Mouse (Mus musculus): ENCODE results near the gene Ovol2. TPM values are rescaled to one million over a fixed set of nuclear protein-coding genes. Genes with fewer than 3 reads are reported as not detected.

Gene Ovol2
- polyA plus RNA-seq, 1 experiment = 14.7 TPM

DNA sequence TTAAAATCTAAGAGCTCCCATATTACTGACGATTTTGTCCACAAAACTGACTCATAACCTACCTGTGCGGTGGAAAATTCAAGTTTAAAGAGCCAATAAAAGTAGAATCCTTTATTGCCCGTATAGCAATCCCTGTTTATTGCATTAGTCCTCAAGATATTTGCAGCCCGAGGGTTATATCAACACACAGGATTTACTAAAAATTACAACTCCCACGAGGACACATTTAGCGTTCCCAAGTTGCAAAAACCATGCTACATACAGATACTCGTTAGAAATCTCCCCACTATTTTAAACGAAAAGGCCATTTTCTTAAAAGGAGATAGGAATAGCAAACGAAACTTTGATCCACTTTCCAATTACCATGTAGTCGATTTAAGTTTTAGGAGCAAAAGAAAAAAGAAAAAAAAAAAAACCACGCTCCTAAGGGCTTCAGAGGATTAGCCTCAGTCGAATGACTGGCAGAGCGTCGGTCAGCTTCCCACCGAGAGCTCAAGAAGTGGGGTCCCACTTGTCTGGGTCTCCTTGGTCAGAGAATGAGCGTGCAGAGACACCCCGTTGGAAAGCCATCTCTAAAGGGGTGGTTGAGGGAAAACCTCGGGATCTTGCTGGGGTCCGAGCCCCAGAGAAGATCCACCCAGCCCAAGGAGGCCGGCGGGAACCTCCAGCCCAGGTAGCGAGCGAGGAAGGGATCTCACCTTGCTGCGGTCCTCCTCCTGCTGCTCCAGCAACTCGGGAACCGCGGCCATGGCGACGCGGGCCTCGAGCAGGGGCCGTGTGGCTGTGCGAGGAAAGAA lies 62.1 kb downstream of the Ovol2 start:
- under 1% methylated on average over 33 of the region's 33 CpGs for WGBS

DNA sequence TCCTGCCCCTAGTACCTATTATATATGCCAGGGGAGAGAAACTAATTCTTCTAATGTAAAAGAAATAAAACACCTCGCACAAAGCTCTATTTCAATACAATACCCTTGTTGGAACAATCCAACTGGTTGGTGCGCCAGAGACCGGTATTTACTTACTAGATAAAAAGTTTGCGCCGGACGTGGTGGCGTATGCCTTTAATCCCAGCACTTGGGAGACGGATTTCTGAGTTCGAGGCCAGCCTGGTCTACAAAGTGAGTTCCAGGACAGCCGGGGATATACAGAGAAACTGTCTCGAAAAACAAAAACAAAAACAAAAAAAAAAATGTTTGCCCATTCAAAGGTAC lies 62.7 kb downstream of the Ovol2 start:
- no peak for DNase-seq (ENCODE audit: low read depth, low spot score)
- WGBS = 3% methylated on average over 11 of the region's 11 CpGs

More for the DNA sequence above, 62.1 kb downstream of the Ovol2 start:
- DNase-seq (ENCODE audit: low read depth, low spot score) = no peak

DNA sequence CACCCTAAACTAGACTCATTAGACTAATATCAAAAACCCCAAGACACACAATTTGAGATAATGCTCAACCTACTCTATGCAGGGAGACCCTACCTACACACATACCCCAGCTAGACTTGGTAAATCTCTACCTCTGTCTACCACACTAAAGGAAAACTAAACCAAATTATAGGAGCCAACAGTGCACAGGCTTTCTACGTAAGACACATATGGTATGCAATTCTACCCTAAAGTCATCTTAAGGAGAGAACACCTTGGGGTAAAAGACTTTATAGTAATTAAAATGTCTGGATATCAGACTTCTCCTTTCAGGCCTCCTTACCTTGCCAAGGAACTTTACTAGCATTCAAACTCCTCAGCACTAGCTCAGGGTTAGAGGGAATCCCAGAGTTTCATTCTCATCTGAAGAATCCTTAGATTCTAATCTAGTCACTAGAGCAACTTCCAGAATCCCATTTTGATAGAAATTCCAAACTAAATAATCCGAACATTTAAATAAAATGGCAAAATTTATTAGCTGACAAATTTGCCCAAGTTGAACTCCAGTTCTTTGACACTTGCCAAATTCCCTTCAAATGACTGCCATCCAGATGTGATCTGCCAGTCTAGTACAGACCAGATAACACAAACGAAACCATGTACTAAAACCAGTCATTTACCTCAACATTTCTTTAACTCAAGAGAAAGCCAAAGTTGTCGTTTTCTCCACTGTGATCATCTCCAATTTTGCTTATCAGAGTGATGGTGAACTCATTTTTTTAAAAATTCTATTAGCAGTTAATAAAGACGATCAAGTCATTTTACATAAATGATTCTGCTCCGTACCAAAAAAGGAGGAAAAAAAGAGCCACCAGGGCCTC lies 63.3 kb downstream of the Ovol2 start:
- 19% methylated on average over 6 of the region's 6 CpGs for WGBS
- no peak for DNase-seq (ENCODE audit: low read depth, low spot score)

DNA sequence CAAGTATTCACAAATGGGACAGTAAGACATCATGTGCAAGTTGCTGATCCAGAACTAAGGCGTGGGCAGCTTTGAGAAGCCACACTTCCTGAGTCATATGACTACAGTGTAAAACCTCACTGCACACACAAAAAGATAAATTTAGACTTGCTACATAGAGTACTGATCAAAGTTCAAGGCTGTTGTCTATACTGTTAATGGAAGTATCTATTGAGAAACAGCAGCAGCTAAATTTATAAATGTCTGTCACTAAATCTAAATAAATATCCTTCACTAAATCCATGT lies 64.3 kb downstream of the Ovol2 start:
- DNase-seq (ENCODE audit: low read depth, low spot score) = no peak
- WGBS = 6% methylated on average over 1 of the region's 1 CpGs

DNA sequence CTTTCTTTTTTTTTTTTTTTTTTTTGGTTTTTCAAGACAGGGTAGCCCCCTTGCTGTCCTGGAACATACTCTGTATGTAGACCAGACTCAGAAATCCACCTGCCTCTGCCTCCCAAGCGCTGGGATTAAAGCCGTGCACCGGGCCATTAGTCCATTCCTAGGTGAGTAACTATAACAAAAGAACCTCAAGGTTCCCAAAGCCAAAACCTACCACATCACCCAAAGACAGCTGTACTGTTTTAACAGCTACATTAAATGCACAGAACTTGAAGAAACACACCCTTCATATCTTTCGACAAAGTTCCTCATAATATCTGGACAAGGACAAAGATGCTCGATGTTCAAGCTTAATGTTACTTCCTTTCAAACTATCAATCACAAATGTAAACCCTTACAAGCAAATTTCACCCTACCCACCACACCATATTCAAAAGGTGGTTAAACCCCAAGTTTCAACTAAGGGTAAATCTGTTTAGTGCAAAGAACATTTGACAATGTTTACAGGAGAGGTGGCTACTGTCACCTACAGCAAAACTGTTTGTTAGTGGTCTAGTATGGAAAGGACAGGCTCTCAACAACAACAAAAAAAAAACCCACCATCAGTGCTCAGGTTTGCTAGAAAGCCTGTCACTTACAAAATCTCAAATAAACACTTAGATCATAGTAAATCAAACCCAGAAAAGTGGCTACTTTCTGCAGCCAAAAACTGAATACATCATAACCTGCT lies 64.8 kb downstream of the Ovol2 start:
- WGBS = 47% methylated on average over 5 of the region's 5 CpGs
- no peak for DNase-seq (ENCODE audit: low read depth, low spot score)

DNA sequence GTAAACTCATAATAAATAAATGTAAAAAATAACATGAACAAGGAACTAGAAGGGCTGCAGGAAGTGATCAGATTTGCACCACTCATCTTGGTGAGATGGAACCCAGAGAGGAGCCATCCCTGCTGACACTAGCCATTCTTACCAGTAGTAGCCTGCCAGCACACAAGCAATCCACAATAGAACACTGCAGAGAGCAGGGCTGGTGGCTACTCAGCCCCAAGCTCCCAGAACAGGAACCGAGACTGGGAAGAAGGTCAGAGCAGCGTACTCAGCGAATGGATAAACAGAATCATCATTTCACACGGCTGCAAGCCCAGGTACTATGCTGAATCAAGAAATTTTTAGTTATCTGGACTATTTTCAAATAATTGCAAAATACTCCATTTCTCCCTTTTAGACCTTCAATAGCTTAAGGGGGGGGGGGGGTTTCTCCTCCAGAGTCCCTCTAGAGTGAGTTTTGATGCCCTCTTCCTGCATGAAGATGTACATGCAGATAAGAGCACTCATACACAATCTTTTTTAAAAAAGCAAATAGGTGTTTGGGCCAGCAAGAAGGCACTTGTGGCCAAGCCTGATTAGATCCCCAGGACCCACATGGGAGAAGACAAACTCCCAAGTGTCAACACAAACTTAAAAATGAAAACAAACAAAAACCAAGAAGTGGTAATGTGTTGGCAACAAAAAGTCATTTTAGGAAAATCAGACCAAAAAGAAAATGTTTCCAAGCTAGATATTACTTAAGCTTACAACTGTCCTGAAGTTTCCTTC lies 65.8 kb downstream of the Ovol2 start:
- no peak for DNase-seq (ENCODE audit: low read depth, low spot score)

DNA sequence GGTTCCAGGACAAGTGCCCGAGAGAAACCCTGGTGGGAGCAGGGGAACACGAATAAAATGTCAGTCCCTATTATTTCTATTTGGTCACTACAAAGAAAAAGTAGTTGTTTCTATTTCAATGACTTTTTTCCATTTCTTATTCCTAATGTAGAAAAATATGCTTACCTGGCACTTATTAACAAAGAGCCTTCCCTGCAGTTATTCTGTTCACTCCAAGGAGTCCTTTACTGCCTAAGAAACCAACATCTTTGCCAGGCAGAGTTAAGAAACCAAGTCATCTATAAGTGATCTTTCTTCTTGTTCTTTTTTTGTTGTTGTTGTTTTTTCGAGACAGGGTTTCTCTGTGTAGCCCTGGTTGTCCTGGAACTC lies 66.8 kb downstream of the Ovol2 start:
- no peak for DNase-seq (ENCODE audit: low read depth, low spot score)
- 45% methylated on average over 3 of the region's 3 CpGs for WGBS

More for the DNA sequence above, 65.8 kb downstream of the Ovol2 start:
- WGBS = 37% methylated on average over 4 of the region's 4 CpGs

DNA sequence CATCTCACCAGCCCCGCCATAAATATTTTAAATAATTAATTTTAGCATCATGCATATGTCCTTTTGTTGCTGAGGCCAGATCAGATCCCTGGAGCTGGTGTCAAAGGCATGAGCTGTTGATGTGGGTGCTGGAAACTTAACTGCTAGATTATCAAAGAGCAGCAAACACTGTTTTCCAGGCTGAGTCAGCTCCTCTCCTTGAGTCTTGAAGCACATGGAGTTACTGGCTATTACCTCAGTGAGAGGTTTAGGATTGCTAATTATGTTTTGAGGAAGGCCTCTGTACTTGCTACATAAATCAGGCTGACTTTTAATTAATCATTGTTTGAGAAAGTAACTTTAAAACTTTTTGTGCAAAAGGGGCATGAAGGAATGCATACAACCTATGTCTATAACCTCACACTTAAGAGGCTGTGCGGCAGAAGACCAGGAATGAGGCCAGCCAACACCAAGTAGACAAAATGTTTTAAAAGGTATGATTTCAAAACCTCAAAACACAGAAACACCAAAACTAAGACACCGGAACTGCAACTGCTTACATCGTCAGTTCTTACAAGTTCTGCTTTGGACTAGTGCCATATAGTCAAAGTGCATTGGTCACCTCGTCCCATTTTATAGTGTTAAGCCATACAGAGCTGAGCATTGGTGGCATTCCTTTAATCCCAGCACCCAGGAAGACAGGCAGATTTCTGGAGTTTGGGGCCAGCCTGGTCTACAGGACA lies 67.4 kb downstream of the Ovol2 start:
- DNase-seq (ENCODE audit: low read depth, low spot score) = no peak
- 33% methylated on average over 5 of the region's 5 CpGs for WGBS

DNA sequence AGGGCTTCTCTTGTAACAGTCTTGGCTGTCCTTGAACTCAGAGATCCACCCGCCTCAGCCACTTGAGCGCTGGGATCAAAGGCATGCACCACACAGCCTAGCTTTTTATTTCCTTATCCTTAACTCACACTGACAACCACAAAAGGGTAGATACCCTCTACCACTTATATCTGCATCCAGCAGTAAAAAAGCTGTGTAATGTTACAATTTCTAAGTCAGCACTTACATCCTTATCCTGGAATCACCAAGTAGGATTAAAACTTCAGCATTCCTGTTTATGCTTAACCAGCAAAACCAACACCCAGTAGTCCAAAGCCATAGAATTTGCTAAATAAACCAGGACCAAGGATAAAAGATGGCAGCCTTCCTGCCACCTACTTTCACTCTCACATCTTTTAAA lies 69.1 kb downstream of the Ovol2 start:
- DNase-seq (ENCODE audit: low read depth, low spot score) = no peak
- WGBS = 56% methylated on average over 2 of the region's 2 CpGs

Other genes starting within 250 kb of the Ovol2 start
- gene Mgme1, start 61.5 kb downstream of the Ovol2 start, polyA plus RNA-seq (2012; rRNA removed) = 4.5 and 5.2 TPM in 2 replicates
- 37.6 and 49.8 TPM in 2 replicates for gene Snx5, start 61.2 kb downstream of the Ovol2 start, polyA plus RNA-seq (2012; rRNA removed)
- 27.0 and 28.4 TPM in 2 replicates for gene Kat14, start 36.8 kb upstream of the Ovol2 start, polyA plus RNA-seq (2012; rRNA removed)
- not detected in 2 replicates for gene Pet117, start 36.9 kb upstream of the Ovol2 start, polyA plus RNA-seq (2012; rRNA removed)
- gene Dzank1, start 195.3 kb upstream of the Ovol2 start, polyA plus RNA-seq (2012; rRNA removed) = 0.11 and 0.12 TPM in 2 replicates
- gene Polr3f, start 195.6 kb upstream of the Ovol2 start, polyA plus RNA-seq (2012; rRNA removed) = 2.8 and 4.1 TPM in 2 replicates
- 4.8 and 6.3 TPM in 2 replicates for gene Rbbp9, start 218.7 kb upstream of the Ovol2 start, polyA plus RNA-seq (2012; rRNA removed)
- 70.6 and 81.1 TPM in 2 replicates for gene Sec23b, start 224.1 kb upstream of the Ovol2 start, polyA plus RNA-seq (2012; rRNA removed)